Mouse (Mus musculus): Measurements from ENCODE around the gene V1ra8.
"Not testable (repeated sequence)": the region's sequence is repeated elsewhere in the genome, so short reads cannot be mapped to it uniquely, and the experiment has no call there.

Gene V1ra8

DNA sequence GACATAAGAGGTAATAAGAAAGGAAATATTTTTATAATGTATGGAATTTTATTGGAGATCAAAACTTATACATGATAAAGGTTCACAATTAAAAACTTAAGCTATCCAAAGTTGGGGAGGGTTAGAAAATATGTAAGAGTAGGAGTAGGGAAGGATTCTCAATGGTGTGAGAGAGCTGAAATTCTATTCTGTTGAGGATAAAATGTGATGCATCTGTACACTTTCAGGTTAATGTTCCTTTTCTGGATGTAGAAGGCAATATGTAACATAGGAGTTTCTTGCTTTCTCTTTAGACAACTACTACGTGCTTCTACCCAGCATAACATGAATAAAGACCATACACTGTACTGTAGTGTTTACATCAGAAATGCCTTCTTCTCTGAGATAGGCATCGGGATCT lies at the start of gene V1ra8:
V1ra8 (plus strand) TSS at position 301 of the 400 bp plus-strand sequence.
- not testable (repeated sequence) for DNase-seq (ENCODE audit: low spot score in 2 of 2)

DNA sequence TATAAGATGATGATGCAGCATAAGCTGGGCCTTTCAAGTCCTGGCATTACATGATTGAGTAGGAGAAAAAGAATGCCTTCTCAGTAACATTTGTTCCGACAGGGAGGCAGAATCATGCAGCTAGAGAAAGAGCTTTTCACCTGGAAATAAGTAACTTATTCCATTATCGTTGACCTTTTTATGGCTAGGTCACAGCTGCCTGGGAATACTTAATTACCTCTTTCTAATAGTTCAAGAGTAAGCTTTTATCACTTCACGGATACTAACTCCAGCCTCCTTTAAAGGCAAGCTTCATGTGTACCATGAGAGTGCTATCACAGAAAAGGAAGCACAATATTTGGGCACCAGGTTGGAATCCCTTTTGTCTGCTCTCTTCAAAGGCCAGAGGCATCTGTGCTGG lies 42.5 kb upstream of the V1ra8 start:
- no peak for DNase-seq (ENCODE audit: low spot score in 2 of 2)

DNA sequence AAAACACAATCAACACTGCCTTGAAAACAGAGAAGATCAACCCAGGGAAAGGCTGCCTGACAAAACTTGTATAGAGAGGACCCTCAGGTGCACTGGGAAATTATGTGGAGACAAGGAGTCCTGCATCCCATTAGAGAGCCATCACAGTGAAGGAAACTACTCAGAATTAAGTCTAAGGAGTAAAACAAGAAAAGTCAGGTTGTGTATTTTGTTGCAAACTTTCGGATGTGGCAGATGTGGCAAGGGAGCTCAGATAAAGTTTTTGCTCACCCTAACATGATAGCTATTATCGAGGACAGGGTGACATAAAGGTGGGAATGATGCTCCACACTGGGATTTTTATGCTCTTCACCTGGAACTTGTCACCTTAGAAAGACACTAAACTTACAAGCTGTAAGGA lies 28.1 kb upstream of the V1ra8 start, which contains the start of gene Vmn1r52:
Vmn1r52 (plus strand) TSS at position 301 of the 400 bp plus-strand sequence.
- DNase-seq (ENCODE audit: low spot score in 2 of 2) = no peak

DNA sequence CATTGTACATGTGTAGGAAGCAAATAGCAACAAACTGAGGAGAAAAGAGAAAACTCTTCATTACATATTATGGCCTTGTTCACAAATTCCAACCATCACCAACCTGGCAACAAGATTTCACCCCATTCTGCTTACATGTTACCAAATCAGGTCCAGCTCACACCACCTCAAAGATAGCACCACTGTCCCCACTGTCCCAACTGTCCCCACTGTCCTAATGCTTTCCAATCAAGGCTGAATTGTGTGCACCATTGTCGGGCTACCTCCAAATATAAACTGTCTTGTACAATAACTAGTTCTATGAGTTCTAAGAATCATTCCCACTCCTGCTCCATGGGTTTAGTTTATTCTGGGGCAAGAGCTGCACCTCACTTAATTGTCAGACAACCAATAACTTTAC lies 21.7 kb downstream of the V1ra8 start, which contains the start of gene Vmn1r53:
Vmn1r53 (minus strand) TSS at position 101 of the 400 bp plus-strand sequence.
- DNase-seq (ENCODE audit: low spot score in 2 of 2) = no peak

DNA sequence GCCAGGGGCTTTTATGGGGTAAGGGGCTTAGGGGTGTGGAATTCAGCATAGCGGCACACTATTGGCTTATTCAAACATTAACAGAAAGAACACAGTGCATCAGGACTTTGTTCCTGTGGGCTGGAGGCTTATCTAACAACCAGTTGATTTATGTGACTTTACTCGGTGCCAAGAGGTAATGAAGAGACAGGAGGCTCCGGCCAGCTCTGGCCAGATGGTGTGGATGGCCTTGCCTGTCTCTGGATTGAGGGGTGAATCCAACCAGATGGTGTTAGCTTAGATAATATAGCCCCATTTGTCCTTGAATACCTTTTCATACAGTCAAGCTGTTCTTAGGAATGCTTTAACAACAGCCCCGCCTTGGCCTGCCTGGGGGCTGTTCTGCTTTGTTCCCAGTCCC lies 29.5 kb downstream of the V1ra8 start:
- DNase-seq (ENCODE audit: low spot score in 2 of 2) = not testable (repeated sequence)

DNA sequence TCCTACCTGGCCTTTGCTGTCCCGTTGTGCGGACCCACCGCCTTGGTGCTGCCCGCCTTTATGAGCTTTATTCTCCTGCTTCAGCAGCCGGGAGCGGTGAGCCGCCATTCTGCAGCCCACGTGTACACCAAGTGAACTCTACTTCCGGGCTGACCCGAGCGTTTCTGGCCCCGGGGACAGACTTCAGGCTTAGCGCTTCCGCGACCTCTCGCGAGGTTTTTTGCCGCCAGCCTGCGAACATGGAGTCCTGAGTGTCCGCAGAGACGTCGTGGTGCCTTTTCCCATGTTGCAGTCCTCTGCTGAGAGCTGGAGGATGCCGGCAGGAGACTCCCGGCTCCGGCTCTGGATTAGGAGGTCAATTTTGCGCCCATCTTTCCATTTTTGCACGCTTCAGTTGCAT lies 30.1 kb downstream of the V1ra8 start:
- no peak for DNase-seq (ENCODE audit: low spot score in 2 of 2)

DNA sequence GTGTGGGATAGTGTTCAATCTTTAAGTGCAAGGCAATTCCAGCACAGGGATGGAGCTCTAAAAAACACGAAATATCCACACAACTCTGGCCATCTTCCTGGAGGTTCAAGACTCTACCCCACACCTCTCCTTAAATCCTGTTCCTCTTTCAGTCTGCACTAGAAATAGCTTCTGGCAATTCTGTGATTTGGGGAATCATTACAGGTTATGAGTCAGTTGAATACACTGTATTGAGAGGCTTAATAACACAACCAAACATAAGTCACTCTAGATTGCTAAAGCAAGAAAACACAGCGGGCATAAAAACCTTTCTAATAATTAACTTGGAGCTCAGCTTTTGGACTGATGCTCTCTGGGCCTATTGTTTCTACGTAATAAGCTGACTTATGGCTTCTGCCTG lies 41.4 kb downstream of the V1ra8 start:
- no peak for DNase-seq (ENCODE audit: low spot score in 2 of 2)

DNA sequence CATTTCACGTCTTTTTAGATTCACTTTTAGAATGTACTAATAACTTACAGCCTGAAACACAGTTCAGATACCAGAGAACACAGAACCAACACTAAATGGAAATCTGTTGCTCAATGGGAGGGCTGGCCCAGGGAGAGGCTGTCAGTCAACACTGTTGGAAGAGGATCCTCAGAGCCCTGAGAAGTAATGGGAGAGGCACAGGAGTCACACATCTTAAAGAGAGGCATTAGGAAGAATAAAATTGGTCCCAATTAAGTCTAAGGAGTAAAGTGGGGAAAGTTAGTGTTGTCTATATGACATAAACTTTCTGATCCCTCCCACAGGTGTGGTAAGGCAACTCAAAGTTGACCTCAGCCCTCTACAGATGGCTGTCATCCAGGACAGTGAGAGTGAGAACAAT lies 43.4 kb downstream of the V1ra8 start, which contains the start of gene Vmn1r54:
Vmn1r54 (plus strand) TSS at position 301 of the 400 bp plus-strand sequence.
- DNase-seq (ENCODE audit: low spot score in 2 of 2) = no peak
